Mouse (Mus musculus) spleen, postnatal 14 days (tissue): Measurements from ENCODE around the gene Lrrc3c.
"Not testable (repeated sequence)": the region's sequence is repeated elsewhere in the genome, so short reads cannot be mapped to it uniquely, and the experiment has no call there.

Experiments used
- DNase-seq, 2 experiments: peaks; one replicate each; pipeline ENCODE4 v3.0.0; 2021 to 2022; ENCODE audit warnings: low spot score in 2 of 2

Lrrc3c gene

DNA sequence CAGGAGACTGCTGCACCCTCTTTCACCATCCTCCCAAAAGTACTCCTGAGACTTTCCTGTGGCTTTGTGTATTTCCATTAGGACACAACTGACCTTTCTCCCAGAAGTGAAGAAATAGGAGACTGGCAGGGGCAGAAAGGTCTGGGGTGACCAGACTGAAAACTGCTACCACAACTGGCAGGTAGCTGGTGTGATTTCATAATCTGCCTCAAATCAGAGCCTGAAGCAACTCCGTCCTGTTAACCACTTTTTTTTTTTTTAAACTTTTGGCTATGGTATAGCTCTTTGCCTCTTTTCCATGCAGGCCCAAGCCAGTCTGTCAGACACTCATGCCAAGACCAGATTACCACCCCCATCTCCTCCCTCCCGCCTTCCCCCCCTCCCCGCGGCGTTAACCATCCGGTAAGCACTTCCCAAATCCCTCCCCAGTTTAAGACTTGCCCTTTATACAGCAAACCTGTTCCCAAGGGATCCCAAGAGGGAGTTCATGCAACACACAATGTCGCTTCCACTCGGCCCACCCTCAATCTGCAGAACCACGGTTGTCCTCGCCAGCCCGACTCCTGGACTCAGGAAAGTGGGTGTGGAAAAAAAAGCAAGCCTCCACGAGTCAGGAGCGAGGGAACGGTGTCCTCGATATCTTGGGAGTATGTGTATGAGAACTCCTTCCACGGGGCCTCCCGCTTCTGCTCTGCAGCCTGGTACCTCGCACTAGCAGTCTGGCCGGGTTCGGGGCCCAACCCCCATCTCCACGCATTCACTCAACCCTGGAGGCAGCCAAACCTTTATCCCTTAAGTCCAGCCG is 11.8 kb upstream of the Lrrc3c start:
- DNase-seq: no peak

DNA sequence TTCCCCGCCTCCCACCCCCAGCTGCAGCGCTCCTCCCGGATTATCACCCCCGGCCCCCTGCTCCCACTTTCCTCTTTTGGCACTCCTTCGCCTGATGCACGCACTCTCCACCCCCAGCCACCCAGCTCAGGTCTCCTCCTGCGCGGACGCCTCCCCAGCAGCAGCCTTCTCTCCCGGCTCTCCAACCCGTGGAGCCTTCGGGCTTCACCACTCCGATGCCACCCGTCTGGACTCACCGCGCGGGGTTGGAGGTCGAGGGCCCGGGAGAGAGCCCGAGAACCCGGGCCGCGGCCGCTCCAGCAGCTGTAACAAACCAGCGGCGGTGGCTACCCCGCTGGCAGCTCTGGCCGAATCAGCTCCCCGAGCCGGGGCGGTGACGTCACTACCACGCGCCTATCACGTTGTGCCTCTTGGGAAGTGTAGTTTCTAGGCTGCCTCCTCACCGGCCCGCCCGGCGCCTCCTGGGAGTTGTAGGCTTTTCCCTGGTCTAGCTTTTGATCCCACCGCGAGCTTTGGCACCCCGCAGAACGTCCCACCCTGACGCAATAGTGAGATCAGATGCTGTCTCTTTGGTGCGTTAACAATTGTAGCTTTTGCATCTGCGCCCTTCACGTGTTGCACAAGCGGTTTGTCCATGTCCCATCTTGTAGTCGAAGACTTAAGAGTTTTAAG is 11.1 kb upstream of the Lrrc3c start, which contains the start of gene Ormdl3:
Gene Ormdl3, minus strand, starts transcription at position 477 of the 672 bp plus-strand sequence.
- DNase-seq: peak; percentile 96 to 98

DNA sequence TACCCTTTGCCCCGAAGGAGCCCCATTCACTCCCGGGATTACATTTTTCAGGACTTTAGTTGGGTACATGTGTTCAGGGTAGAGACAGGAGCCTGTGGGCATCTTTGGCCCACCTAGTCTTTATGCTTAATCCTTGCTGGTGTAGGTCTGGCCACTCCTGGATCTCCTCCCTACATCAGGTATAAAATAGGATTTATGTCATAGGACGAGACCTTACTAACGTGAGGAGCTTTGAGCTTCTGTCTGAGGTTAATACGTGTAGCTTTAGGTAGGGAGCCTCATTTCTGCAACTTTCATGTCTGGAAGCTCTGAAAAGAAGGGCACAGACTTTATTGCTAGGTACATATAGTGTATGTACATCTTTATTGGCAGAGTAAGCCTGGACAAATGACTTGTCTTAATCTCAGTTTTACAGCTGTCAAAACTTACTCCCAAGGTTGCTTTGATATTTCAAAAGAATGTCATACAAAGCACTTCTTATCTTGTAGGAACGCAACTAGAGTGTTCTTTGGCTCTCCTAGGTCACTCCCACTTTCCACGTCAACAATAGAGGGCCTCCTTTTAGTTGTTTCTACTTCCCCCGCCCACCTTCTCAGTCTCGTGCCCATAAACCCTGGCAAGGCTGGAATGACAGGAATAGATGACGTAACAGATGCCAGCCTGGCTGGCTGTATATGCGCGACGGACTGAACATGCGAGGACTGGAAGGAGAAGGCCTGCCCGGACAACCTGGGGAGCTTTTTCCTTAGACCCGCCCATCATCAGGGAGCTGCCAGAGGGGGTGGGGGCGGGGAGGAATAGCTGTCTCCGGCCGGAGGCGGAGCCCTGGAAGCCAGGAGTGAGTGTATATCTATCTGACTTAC is 10.2 kb upstream of the Lrrc3c start:
- DNase-seq: peak; percentile 43 to 45

DNA sequence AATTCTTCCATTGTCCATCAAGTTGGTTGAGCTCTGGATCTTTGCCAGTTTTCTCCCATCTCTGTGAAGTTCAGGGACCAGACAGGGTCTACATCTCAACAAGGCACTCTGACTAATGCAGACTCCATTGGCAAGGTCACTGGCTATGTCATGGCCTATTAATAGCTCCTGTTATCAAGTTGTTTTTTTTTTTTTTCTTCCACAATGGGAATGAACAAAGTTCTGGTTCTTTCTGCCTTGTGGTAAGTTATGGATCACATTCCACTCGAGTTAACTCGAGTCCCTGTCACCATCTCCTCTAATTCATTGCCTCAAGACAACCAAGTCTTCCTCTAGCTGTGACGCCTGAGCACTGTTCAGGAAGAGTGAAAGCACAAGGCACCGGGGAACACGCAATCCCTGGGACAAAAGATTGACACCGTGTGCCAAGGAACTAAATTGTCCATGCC is 9.2 kb upstream of the Lrrc3c start:
- no peak for DNase-seq

DNA sequence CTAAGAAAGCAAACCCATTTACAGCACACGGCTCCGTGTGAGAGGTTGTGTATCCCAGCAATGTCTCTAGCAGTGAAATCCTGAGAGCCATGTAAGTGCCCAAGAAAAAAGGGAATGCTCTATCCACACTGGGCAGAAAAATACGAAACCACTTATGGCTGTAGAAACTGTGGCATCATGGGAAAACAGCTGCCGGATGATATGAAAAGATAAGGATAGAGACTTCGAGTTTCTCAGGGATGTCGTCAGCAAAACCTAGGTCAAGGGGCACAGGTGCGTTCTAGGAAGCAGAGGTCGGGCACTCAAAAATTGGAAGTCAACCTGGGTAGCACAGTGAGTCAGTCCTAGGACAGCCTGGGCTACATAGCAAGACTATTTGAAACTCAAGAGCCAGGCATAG is 8.8 kb upstream of the Lrrc3c start:
- DNase-seq: no peak

DNA sequence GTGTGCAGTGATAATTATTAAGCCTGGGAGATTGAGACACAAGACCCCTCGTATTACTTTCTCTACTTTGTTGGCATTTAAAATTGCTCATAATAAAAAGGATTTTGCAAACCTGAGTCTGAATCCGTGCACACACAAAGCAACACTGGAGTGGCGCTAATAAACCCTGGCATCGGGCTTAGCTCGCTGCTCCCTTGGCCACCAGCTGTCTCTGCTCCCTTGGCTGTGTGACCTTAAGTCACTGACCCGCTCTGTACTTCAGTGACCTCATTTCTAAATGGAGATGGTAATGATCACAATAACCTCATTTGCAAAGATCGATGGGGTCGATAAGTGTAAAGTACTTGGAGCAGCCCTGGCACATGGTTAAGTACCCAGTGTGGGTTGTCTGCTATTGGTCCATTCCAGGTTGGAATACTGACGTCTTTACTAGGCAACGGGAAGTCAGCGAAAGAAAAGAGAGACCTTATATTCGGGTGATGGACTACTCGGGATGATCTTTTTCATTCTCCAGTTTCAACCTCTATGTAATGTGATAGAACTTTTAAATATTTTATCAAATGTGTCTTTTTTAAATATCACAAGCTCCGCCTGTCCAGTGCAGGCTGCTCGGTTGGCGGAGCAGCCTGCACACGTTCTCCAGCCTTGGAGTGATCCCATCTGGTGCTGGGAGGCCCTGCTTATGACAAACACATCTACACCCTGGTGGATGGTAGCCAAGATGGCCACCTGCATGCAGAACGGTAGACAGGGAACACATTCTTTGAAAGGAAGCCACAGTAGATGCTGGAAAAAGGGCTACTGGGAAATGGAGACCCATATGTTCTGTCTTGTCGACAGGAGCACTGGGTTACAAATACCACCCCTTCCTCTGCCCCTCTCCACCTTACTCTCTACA is 7.3 kb upstream of the Lrrc3c start:
- no peak for DNase-seq

DNA sequence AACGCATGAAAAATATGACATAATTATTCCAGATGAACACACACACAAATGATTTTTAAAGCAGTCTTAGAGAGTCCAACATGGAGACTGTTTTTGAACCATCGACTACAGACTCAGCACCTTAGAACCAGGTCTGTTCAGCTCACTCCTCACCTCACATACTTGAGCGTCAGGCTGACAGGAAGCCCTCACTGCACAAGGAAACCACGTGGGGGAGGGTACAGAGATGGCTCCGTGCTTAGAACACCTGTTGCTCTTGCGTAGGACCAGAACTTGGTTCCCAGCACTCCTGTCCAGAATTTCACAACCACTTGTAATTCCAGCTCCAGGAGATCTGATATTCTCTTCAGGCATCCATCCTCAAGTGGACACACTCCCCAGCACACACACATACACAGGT is 3.1 kb upstream of the Lrrc3c start:
- DNase-seq: no peak

DNA sequence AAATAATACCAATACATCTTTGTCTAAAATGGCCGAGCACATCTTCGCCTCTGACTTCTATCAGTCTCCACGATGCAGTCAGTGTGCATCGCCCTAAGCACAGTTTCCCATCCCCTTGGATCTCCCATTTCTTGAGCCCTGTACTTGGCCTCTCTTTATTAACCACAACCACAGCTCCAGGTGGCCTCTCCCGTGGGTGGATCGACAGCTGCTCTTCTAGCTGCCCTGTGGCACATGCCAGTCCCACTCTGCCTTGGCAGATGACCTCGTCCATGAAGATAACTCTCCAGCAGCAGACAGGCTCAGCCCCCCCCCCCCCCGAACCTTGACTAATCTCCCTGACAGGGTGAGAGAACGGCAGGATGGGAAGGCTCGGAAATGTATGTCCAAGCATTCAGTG is 2.6 kb upstream of the Lrrc3c start:
- no peak for DNase-seq

DNA sequence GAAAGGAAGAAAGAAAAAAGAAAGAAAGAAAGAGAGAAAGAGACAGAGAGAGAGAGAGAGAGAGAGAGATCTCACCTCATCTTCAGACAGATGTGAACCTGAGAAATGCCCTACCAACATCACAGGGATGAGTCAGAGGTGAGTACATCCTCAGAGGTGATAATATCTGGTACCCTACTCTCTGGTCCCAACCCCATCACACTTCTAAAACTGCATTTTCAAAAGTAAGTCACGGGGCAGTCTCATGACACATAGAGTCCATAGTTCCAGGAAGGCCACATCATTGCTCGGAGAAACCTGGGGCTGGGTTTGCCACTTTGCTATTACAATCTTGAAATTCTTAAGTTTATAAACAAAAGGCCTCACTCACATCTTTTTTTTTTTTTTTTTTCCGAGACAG is 2.1 kb upstream of the Lrrc3c start:
- DNase-seq: no peak

DNA sequence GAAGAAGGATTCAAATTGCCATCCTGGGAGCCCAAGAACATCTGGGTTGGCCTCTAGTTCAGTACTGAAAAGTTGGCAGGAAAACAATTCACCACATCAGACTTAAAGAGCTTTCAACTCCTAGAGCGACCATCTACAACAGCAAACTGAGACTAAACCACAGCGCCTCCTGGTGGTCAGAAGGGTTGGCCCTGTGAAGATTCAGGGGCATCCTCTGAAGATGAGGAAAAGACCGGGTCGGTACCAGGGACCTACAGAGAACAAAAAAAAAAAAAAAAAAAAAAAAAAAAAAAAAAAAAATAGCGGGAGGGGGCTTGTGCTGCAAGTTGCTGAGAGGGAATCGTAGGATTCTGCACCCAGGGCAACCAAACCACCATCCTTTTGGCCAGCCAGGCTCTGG is 728 bp upstream of the Lrrc3c start:
- DNase-seq: peak; percentile 55 to 79

DNA sequence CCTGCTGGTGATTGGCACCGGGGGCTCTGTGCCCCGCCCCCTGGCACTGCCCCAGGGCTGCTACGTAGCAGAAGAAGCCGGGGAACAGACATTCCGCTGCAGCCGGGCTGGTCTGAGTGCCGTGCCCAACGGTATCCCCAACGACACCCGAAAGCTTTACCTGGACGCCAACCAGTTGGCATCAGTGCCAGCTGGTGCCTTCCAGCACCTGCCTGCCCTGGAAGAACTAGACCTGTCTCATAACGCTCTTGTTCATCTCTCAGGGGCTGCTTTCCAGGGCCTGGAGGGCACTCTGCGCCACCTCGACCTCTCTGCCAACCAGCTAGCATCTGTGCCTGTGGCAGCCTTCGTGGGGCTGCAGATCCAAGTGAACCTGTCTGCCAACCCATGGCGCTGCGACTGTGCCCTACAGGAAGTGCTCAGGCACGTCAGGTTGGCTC is 780 bp downstream of the Lrrc3c start:
- DNase-seq: no peak

DNA sequence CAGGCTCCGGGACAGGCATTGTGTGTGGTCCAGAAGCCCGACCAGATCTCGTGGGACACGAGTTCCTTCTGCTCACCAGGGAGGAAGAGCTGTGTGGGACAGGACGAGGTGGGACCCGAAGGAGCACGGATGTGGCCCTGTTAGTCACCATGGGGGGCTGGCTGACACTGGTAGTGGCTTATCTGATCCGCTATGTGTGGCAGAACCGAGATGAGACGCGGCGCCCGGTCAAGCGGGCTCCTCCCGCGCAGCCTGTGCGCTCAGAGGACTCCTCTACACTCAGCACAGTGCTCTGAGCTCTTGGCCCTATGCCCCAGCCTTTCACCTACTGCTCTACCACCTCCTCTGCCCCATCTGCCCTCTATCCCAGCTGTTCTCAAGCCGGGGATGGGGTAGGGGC is 1.2 kb downstream of the Lrrc3c start:
- no peak for DNase-seq

DNA sequence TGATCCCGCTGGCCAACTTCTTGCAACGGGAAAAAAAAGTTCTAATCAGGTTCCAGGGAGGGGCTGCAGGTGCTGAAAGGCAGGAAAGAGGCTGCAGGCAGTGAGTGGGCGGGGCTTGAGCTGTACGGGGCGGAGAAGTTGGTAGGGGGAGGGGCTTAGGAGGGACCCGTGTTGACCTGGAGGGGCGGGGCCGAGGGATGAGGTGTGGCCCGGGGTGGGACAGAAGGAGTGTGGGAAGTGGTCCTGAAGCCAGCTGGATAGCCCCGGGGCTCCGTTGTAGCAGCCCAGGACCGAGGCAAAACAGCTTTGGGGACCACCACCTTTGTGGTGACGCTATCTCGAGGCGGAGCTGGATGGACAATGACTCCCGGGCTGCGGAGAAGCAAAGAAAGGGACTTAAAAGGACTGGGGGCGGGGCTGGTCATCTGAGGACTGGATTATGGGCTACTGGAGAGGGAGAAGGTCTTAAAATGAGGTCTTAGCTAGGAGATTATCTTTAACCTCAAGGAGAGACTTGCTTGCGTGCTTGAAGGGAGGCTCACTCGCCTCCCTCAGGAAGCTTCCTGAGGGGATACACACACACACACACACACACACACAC is 4.1 kb downstream of the Lrrc3c start:
- DNase-seq: no peak

DNA sequence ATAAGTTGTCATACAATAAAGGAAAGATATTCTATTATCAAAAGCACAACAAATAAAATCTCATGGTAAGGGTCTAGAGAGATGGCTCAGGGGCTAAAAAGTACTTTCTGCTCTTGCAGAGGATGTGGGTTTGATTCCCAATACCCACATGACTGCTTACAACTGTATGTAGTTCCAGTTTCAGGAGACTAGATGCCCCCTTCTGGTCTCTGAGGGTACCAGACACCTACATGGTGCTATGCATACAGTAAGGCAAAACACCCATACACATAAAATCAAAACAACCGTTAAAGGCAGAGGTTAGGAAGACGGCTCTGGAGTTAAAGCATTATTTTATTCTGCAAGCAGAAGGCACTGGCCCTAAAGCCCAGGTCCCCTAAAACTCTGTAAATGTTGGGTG is 5.9 kb downstream of the Lrrc3c start:
- no peak for DNase-seq

DNA sequence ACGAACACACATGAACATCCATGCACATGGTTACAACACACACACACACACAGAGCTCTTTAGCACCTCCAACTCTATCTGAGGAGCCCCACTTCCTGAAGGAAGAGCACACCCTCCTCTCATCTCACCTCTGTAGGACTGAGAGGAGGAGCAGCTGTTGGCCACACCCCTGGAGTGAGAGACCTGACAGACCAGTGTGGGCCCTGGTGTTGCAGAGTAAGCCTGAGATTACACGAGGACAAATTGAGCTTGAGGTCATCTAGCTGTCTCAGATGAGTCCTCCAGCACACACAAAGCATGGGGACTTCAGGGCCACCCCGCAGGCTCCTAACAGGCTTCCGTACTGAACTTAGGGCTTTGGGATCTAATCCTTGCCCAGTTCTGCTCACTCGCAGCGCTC is 6.8 kb downstream of the Lrrc3c start:
- not testable (repeated sequence) for DNase-seq

DNA sequence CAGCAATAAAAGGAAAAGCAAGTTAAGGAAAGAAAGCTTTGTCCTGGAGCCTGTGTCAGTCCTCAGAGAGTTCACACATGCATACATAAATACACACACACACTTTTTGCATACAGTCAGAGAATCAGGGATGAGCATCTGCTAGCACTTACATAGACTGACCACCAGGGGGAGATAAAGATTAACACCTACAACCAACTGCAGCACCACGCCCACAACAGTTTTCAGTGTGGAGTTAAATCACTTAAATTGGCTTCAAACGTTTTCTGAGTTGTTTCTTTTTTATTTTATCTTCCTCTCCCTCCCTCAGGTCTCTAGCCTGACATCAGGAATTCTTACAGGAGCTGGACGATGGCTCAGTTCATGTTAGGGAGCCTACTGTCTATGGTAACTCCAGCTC is 8.7 kb downstream of the Lrrc3c start:
- no peak for DNase-seq

DNA sequence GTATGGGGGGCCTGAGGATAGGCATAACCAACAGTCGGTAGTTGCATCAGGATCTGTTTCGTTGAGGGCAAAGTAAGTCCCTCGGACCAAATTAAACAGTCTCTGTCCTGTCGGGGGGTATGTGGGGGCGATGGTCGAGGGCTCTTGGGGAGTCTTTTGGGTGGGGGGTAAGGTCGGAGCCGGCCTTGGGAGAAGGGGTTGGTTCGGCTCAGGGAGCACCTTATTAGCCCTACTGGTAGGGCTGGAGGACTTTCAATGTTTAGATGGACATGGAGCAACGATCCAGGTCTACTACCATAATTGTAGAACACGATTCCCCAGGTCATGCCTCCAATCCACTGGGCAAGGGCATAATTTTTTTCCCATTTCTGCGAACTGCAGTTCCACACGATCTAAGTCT is 22.7 kb downstream of the Lrrc3c start:
- no peak for DNase-seq

DNA sequence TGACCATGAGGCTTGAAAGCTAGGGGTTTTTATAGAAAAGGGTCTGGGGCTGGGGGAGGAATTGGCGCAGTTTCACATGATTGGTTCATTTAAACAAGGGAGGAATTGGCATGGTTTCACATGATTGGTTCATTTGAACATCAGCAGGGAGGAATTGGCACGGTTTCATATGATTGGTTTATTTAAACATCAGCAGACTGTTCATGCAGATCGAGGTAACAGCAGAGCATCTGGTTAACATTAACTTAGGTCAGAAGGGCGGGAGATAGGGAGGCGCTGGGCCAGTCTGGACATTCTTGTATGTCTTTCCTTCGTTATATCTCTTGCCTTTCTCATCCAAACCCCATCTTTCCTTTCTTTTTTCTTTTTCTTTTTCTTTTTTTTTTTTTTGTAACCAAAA is 25.9 kb downstream of the Lrrc3c start:
- DNase-seq: not testable (repeated sequence)

DNA sequence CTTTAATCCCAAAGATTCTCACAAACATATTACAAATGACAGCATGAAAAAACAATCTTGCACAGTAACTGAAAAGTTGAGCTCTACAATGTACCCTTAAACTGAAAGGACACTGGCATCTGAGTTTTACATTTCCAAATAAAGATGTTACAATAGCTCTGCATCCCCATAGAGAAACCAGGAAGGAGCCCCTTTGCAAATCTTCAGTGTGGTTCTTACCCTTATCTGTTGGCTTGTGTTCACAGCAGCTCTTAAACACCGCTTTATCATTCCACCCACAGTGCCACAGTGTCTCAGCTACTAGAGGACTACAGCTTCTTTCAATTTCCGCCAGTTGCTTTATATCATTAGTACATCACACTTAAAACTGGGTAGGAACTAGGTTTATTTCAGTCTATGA is 26.3 kb downstream of the Lrrc3c start:
- DNase-seq: not testable (repeated sequence)

DNA sequence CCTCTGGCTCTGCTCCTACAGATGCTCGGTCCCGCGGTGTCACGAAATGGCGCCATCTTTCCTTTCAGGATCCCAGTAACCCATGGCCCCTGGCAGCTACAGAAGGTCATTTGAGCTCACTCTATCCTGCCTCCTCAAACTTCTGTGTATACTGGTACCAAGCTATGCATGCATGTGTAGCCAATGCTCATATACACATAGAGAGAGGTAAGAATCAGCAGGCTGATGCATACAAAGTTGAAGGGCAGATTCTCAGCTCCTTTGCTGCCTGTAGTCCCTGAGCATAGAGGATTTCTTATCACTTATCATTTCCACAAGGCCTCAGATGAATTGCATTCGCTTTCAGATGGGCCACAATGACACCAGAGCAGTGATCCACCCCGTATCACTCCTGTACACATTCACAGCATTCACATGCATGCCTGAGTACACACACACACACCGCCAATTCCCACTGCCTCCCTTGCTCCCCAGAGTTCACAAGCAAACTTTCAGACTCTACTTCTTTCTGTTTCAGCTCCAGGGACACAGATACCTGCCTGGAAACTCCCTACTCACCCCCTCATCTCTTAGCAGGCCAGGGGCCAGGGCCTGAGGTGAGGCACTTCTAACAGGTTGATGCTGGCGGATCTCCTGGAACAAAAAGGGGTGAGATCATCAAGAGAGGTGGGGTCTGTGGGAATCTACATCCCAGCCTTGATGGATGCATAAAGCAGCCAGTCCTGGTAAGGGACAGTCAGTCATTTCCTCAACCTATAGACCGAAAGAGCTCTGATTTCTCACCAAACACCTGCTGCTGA is 27.7 kb downstream of the Lrrc3c start, which contains the start of the genes Gm12355 and Gsdma3:
Gene Gm12355, minus strand, starts transcription at position 51 of the 800 bp plus-strand sequence.
Gene Gsdma3, plus strand, starts transcription at position 750 of the 800 bp plus-strand sequence.
- no peak for DNase-seq
